Mouse (Mus musculus): ENCODE data around the gene Acaca. TPM values are rescaled to one million over a fixed set of nuclear protein-coding genes. Genes with fewer than 3 reads are reported as not detected.

The Acaca gene
- polyA plus RNA-seq, 1 experiment = 0.41 TPM

GRCm38 (mm10) chr11:84282944-84283703 lies 153.7 kb downstream of the Acaca start:
- no peak for TF ChIP-seq TAL1 (IDR thresholded peaks at IDR 0.05; ENCODE audit: low read length)
- no peak for TF ChIP-seq GATA1 (IDR thresholded peaks at IDR 0.05; ENCODE audit: low read length)
- peaks cover 27% of the 10 kb centered on the region for H3K36me3 ChIP-seq (ENCODE audit: control insufficient read depth)
- H3K27me3 ChIP-seq (ENCODE audit: control insufficient read depth) = no peaks in the 10 kb centered on the region
- no peak overlapping the region for H3K4me3 ChIP-seq (replicated peaks)
- H3K9me3 ChIP-seq (ENCODE audit: control insufficient read depth, low read length) = no peaks in the 10 kb centered on the region
- H3K4me1 ChIP-seq (ENCODE audit: control insufficient read depth) = no peaks in the 10 kb centered on the region

- TF ChIP-seq TAL1 (IDR thresholded peaks at IDR 0.05; ENCODE audit: low read length) = no peak
- no peak for TF ChIP-seq GATA1 (IDR thresholded peaks at IDR 0.05; ENCODE audit: low read length)
Observed at GRCm38 (mm10) chr11:84290781-84291180, 161.3 kb downstream of the Acaca start.

GRCm38 (mm10) chr11:84292532-84292931 lies 163.1 kb downstream of the Acaca start:
- no peaks in the 10 kb centered on the region for H3K4me1 ChIP-seq (ENCODE audit: control insufficient read depth)
- H3K9me3 ChIP-seq (ENCODE audit: control insufficient read depth, low read length) = no peaks in the 10 kb centered on the region
- no peak for TF ChIP-seq TAL1 (IDR thresholded peaks at IDR 0.05; ENCODE audit: low read length)
- TF ChIP-seq GATA1 (IDR thresholded peaks at IDR 0.05; ENCODE audit: low read length) = no peak
- no peaks in the 10 kb centered on the region for H3K27me3 ChIP-seq (ENCODE audit: control insufficient read depth)
- peaks cover 14% of the 10 kb centered on the region for H3K36me3 ChIP-seq (ENCODE audit: control insufficient read depth)
- no peak overlapping the region for H3K4me3 ChIP-seq (replicated peaks)

More at GRCm38 (mm10) chr11:84290781-84291180, 161.3 kb downstream of the Acaca start:
- Histone ChIP-seq H3K4me3 (replicated peaks) (no peak overlapping the region), H3K4me1 (ENCODE audit: control insufficient read depth) (no peaks in the 10 kb centered on the region), H3K9me3 (ENCODE audit: control insufficient read depth, low read length) (no peaks in the 10 kb centered on the region), H3K36me3 (ENCODE audit: control insufficient read depth) (peaks cover 7% of the 10 kb centered on the region), H3K27me3 (ENCODE audit: control insufficient read depth) (no peaks in the 10 kb centered on the region)

- no peaks in the 10 kb centered on the region for H3K9me3 ChIP-seq (ENCODE audit: control insufficient read depth, low read length)
- H3K36me3 ChIP-seq (ENCODE audit: control insufficient read depth) = peaks cover 14% of the 10 kb centered on the region
- H3K4me3 ChIP-seq (replicated peaks) = no peak overlapping the region
- H3K4me1 ChIP-seq (ENCODE audit: control insufficient read depth) = no peaks in the 10 kb centered on the region
- H3K27me3 ChIP-seq (ENCODE audit: control insufficient read depth) = no peaks in the 10 kb centered on the region
- TF ChIP-seq TAL1 (IDR thresholded peaks at IDR 0.05; ENCODE audit: low read length) (no peak), GATA1 (IDR thresholded peaks at IDR 0.05; ENCODE audit: low read length) (no peak)
Observed at GRCm38 (mm10) chr11:84293288-84293687, 163.8 kb downstream of the Acaca start.

GRCm38 (mm10) chr11:84296337-84296736 lies 166.9 kb downstream of the Acaca start:
- Histone ChIP-seq H3K27me3 (ENCODE audit: control insufficient read depth) (no peaks in the 10 kb centered on the region), H3K36me3 (ENCODE audit: control insufficient read depth) (peaks cover 18% of the 10 kb centered on the region), H3K4me3 (replicated peaks) (no peak overlapping the region), H3K4me1 (ENCODE audit: control insufficient read depth) (no peaks in the 10 kb centered on the region), H3K9me3 (ENCODE audit: control insufficient read depth, low read length) (no peaks in the 10 kb centered on the region)
- TF ChIP-seq GATA1 (IDR thresholded peaks at IDR 0.05; ENCODE audit: low read length) (no peak), TAL1 (IDR thresholded peaks at IDR 0.05; ENCODE audit: low read length) (no peak)

GRCm38 (mm10) chr11:84305474-84305873 lies 176.0 kb downstream of the Acaca start:
- Histone ChIP-seq H3K36me3 (ENCODE audit: control insufficient read depth) (peaks cover 16% of the 10 kb centered on the region), H3K4me1 (ENCODE audit: control insufficient read depth) (no peaks in the 10 kb centered on the region), H3K4me3 (replicated peaks) (no peak overlapping the region), H3K9me3 (ENCODE audit: control insufficient read depth, low read length) (no peaks in the 10 kb centered on the region), H3K27me3 (ENCODE audit: control insufficient read depth) (no peaks in the 10 kb centered on the region)
- no peak for TF ChIP-seq GATA1 (IDR thresholded peaks at IDR 0.05; ENCODE audit: low read length)
- TF ChIP-seq TAL1 (IDR thresholded peaks at IDR 0.05; ENCODE audit: low read length) = no peak

- Histone ChIP-seq H3K36me3 (ENCODE audit: control insufficient read depth) (peaks cover 12% of the 10 kb centered on the region), H3K4me1 (ENCODE audit: control insufficient read depth) (no peaks in the 10 kb centered on the region), H3K27me3 (ENCODE audit: control insufficient read depth) (no peaks in the 10 kb centered on the region), H3K4me3 (replicated peaks) (no peak overlapping the region), H3K9me3 (ENCODE audit: control insufficient read depth, low read length) (no peaks in the 10 kb centered on the region)
- TF ChIP-seq TAL1 (IDR thresholded peaks at IDR 0.05; ENCODE audit: low read length) = no peak
- TF ChIP-seq GATA1 (IDR thresholded peaks at IDR 0.05; ENCODE audit: low read length) = no peak
Observed at GRCm38 (mm10) chr11:84306158-84306742, 176.8 kb downstream of the Acaca start.

- no peaks in the 10 kb centered on the region for H3K4me1 ChIP-seq (ENCODE audit: control insufficient read depth)
- TF ChIP-seq GATA1 (IDR thresholded peaks at IDR 0.05; ENCODE audit: low read length) (no peak), TAL1 (IDR thresholded peaks at IDR 0.05; ENCODE audit: low read length) (no peak)
- no peaks in the 10 kb centered on the region for H3K27me3 ChIP-seq (ENCODE audit: control insufficient read depth)
- peaks cover 24% of the 10 kb centered on the region for H3K36me3 ChIP-seq (ENCODE audit: control insufficient read depth)
- H3K9me3 ChIP-seq (ENCODE audit: control insufficient read depth, low read length) = no peaks in the 10 kb centered on the region
- H3K4me3 ChIP-seq (replicated peaks) = no peak overlapping the region
Observed at GRCm38 (mm10) chr11:84324032-84324752, 194.7 kb downstream of the Acaca start.

GRCm38 (mm10) chr11:84327086-84327485 lies 197.6 kb downstream of the Acaca start:
- Histone ChIP-seq H3K4me3 (replicated peaks) (no peak overlapping the region), H3K27me3 (ENCODE audit: control insufficient read depth) (no peaks in the 10 kb centered on the region), H3K4me1 (ENCODE audit: control insufficient read depth) (no peaks in the 10 kb centered on the region), H3K36me3 (ENCODE audit: control insufficient read depth) (peaks cover 23% of the 10 kb centered on the region), H3K9me3 (ENCODE audit: control insufficient read depth, low read length) (no peaks in the 10 kb centered on the region)
- TF ChIP-seq GATA1 (IDR thresholded peaks at IDR 0.05; ENCODE audit: low read length) (no peak), TAL1 (IDR thresholded peaks at IDR 0.05; ENCODE audit: low read length) (no peak)

Measured in erythroblast, embryonic 14.5 days (primary cell).